ENCODE assay signal across 20 mouse cellular contexts in the genomic region with DNA sequence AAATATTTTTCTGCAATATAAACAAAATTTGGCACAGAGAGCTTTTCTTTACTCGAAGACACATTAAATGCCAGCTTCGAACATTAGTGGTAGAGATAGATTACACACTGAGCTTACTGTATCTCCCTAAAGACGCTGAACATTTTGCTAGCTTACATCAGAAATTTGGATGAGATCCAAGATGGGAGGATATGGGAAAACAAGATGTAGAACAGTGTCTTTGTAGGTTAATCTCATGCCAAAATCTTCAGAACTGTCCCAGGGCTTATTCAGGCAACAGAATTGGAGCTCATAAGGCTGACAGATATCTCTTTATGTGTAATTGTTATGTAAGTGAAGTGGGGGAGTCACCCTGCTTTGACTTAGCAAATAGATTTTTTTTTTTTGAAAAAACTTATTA.
A peak's percentile ranks its signal among the peaks of the same experiment; 100 is the strongest.
DNase-seq lines count a peak whose midpoint lies in the region; ATAC-seq and TF ChIP-seq lines count a peak whose summit lies in the region.
"Had no signal": no experiment of that assay in that cellular context is flagged by ENCODE, and none has a peak within 500 bp of the region (broad histone marks: within the 10 kb centered on the region; RNA-seq: fewer than 3 reads in every experiment).

No protein-coding gene starts in this region.

- no peak overlapping the region for H3K9ac ChIP-seq in forebrain, embryonic 14.5 days (ENCODE audit: low read length)
- no peak overlapping the region for H3K9ac ChIP-seq in lung, embryonic 14.5 days
- H3K9ac ChIP-seq in forebrain, postnatal 0 days, result no peak overlapping the region
- H3K9ac ChIP-seq: embryonic facial prominence, embryonic 13.5 days; hindbrain, embryonic 15.5 days; kidney, embryonic 15.5 days; liver, embryonic 14.5 days had no signal

- no peaks in the 10 kb centered on the region for H3K36me3 ChIP-seq in forebrain, embryonic 14.5 days (ENCODE audit: control insufficient read depth, insufficient read depth, low read length)
- no peaks in the 10 kb centered on the region for H3K36me3 ChIP-seq in forebrain, embryonic 10.5 days (replicated peaks)
- no peaks in the 10 kb centered on the region for H3K36me3 ChIP-seq in lung, embryonic 14.5 days (ENCODE audit: insufficient read depth)
- H3K36me3 ChIP-seq in forebrain, postnatal 0 days (ENCODE audit: insufficient read depth), result no peaks in the 10 kb centered on the region
- H3K36me3 ChIP-seq: embryonic facial prominence, embryonic 13.5 days; hindbrain, embryonic 15.5 days; kidney, embryonic 15.5 days had no signal

- no peaks in the 10 kb centered on the region for H3K9me3 ChIP-seq in forebrain, embryonic 14.5 days (replicated peaks; ENCODE audit: control insufficient read depth, low read length)
- H3K9me3 ChIP-seq in forebrain, embryonic 10.5 days, result no peaks in the 10 kb centered on the region
- no peaks in the 10 kb centered on the region for H3K9me3 ChIP-seq in lung, embryonic 14.5 days (ENCODE audit: low read depth, low read length)
- H3K9me3 ChIP-seq in forebrain, postnatal 0 days (ENCODE audit: low read length), result no peaks in the 10 kb centered on the region
- H3K9me3 ChIP-seq: embryonic facial prominence, embryonic 13.5 days; hindbrain, embryonic 15.5 days; kidney, embryonic 15.5 days had no signal

- H3K27ac ChIP-seq in forebrain, embryonic 14.5 days (ENCODE audit: low read depth, low read length), result no peak overlapping the region
- H3K27ac ChIP-seq in forebrain, embryonic 10.5 days, result no peak overlapping the region
- no peak overlapping the region for H3K27ac ChIP-seq in lung, embryonic 14.5 days (ENCODE audit: low read depth)
- H3K27ac ChIP-seq in forebrain, postnatal 0 days (ENCODE audit: low read depth, low read length), result no peak overlapping the region
- no peak overlapping the region for H3K27ac ChIP-seq in left cerebral cortex, adult 2 months
- H3K27ac ChIP-seq: embryonic facial prominence, embryonic 13.5 days; gastrocnemius, adult 2 months; hindbrain, embryonic 15.5 days; kidney, embryonic 15.5 days; liver, embryonic 14.5 days had no signal

- 55% methylated on average over 3 of the region's 3 CpGs for WGBS in forebrain, embryonic 14.5 days
- 90% methylated on average over 3 of the region's 3 CpGs for WGBS in forebrain, embryonic 10.5 days
- WGBS in lung, embryonic 14.5 days, result 42% methylated on average over 3 of the region's 3 CpGs
- 31% methylated on average over 3 of the region's 3 CpGs for WGBS in forebrain, postnatal 0 days

- intact Hi-C loops in left cerebral cortex, adult 2 months (cut with DNase I), result no loop called here

- DNase-seq in forebrain, embryonic 14.5 days (ENCODE audit: low spot score), result peak; percentile 74
- DNase-seq in forebrain, embryonic 10.5 days (ENCODE audit: extremely low spot score, low spot score), result no peak
- DNase-seq in lung, embryonic 14.5 days, result peak; percentile 66
- DNase-seq in lung, postnatal 36 days, result no peak
- DNase-seq in MN1 (ENCODE audit: low spot score), result peak; percentile 76
- peak; percentile 35 for DNase-seq in forebrain, postnatal 0 days
- DNase-seq in left cerebral cortex, adult 2 months (ENCODE audit: extremely low spot score in 1 of 2, low spot score in 2 of 2), result no peak
- DNase-seq in spleen, adult 12 weeks (ENCODE audit: low spot score), result no peak
- DNase-seq: adrenal gland, adult 2 months; gastrocnemius, adult 2 months; heart, postnatal 10 days; right cerebral cortex, adult 18-20 months had no signal

- ATAC-seq in forebrain, embryonic 14.5 days, result peak; percentile 70; the same call in 1 of the 2 replicates
- peak; percentile 28; the same call in 1 of the 2 replicates for ATAC-seq in lung, embryonic 14.5 days (ENCODE audit: insufficient read depth)
- ATAC-seq in forebrain, postnatal 0 days, result peak; percentile 69
- ATAC-seq: intestine, postnatal 0 days; midbrain, embryonic 16.5 days had no signal

- no peaks in the 10 kb centered on the region for H3K4me1 ChIP-seq in forebrain, embryonic 14.5 days (ENCODE audit: control insufficient read depth, insufficient read depth, low read length)
- H3K4me1 ChIP-seq in forebrain, embryonic 10.5 days, result no peaks in the 10 kb centered on the region
- H3K4me1 ChIP-seq in lung, embryonic 14.5 days (ENCODE audit: insufficient read depth), result no peaks in the 10 kb centered on the region
- H3K4me1 ChIP-seq in forebrain, postnatal 0 days (ENCODE audit: insufficient read depth), result no peaks in the 10 kb centered on the region
- H3K4me1 ChIP-seq: embryonic facial prominence, embryonic 13.5 days; hindbrain, embryonic 15.5 days; kidney, embryonic 15.5 days had no signal

- no peak for TF ChIP-seq CTCF in lung, embryonic 14.5 days (IDR thresholded peaks at IDR 0.05; ENCODE audit: low read depth)
- no peak for TF ChIP-seq CTCF in forebrain, postnatal 0 days (IDR thresholded peaks at IDR 0.05; ENCODE audit: low read depth)
- TF ChIP-seq CTCF in left cerebral cortex, adult 2 months (IDR thresholded peaks at IDR 0.05), result no peak

- no peak overlapping the region for H3K4me3 ChIP-seq in forebrain, embryonic 14.5 days (ENCODE audit: low read depth, low read length)
- no peak overlapping the region for H3K4me3 ChIP-seq in forebrain, embryonic 10.5 days
- no peak overlapping the region for H3K4me3 ChIP-seq in lung, embryonic 14.5 days (ENCODE audit: low read depth, low read length)
- H3K4me3 ChIP-seq in forebrain, postnatal 0 days (ENCODE audit: low read depth, low read length), result no peak overlapping the region
- H3K4me3 ChIP-seq in left cerebral cortex, adult 2 months, result no peak overlapping the region
- H3K4me3 ChIP-seq: embryonic facial prominence, embryonic 13.5 days; gastrocnemius, adult 2 months; hindbrain, embryonic 15.5 days; kidney, embryonic 15.5 days had no signal

- H3K27me3 ChIP-seq in forebrain, embryonic 14.5 days (replicated peaks; ENCODE audit: control insufficient read depth, insufficient read depth, low read length), result no peaks in the 10 kb centered on the region
- H3K27me3 ChIP-seq in forebrain, embryonic 10.5 days (ENCODE audit: poor library complexity, severe bottlenecking), result no peaks in the 10 kb centered on the region
- no peaks in the 10 kb centered on the region for H3K27me3 ChIP-seq in lung, embryonic 14.5 days (ENCODE audit: insufficient read depth, low read length)
- no peaks in the 10 kb centered on the region for H3K27me3 ChIP-seq in forebrain, postnatal 0 days (ENCODE audit: insufficient read depth, low read length)
- H3K27me3 ChIP-seq: CH12.LX; embryonic facial prominence, embryonic 13.5 days; hindbrain, embryonic 15.5 days; kidney, embryonic 15.5 days had no signal

- no peak overlapping the region for H3K4me2 ChIP-seq in forebrain, embryonic 14.5 days (ENCODE audit: low read length)
- H3K4me2 ChIP-seq in lung, embryonic 14.5 days, result no peak overlapping the region
- H3K4me2 ChIP-seq in forebrain, postnatal 0 days (ENCODE audit: low read depth), result no peak overlapping the region
- H3K4me2 ChIP-seq: embryonic facial prominence, embryonic 13.5 days; heart, embryonic 11.5 days; hindbrain, embryonic 15.5 days; kidney, embryonic 15.5 days had no signal

Comparison
In these comparisons a context has a peak if more than half of its experiments do, and no peak if none do; other contexts are left out.
1. DNase-seq: peak in forebrain, embryonic 14.5 days (single experiment), lung, embryonic 14.5 days (single experiment), MN1 (single experiment) and forebrain, postnatal 0 days (single experiment); none in forebrain, embryonic 10.5 days (single experiment), lung, postnatal 36 days (single experiment), left cerebral cortex, adult 2 months (0 of 2) and spleen, adult 12 weeks (single experiment).
2. Peak in every context shown above with its lines, with median percentiles within 50 percentile points of each other: ATAC-seq.